Mouse (Mus musculus) layer of hippocampus, postnatal 36 days (tissue): ENCODE measurements around the gene Cdon. TPM values are rescaled to one million over a fixed set of nuclear protein-coding genes. Genes with fewer than 3 reads are reported as not detected.
A peak's percentile ranks its signal among the peaks of the same experiment; 100 is the strongest.

Experiments
- DNase-seq, 2 experiments: peaks; one replicate each; pipeline ENCODE4 v3.0.0; 2022
- total RNA-seq, 2 experiments: library from RNA; stranded (reverse); gene quantifications; 2 replicates each; pipeline ENCODE4 v1.2.3; 2021

Gene Cdon
- total RNA-seq, 2 experiments from 2014 or later: 11.7 to 12.2 TPM

- no peak for DNase-seq
Observed at GRCm38 (mm10) chr9:35494937-35495336, 74.0 kb downstream of the Cdon start.

- no peak for DNase-seq
Observed at GRCm38 (mm10) chr9:35495471-35495870, 74.5 kb downstream of the Cdon start.

GRCm38 (mm10) chr9:35499946-35500345, 79.0 kb downstream of the Cdon start:
- DNase-seq: no peak

GRCm38 (mm10) chr9:35502361-35503000, 81.6 kb downstream of the Cdon start:
- no peak for DNase-seq

- peak; percentile 67 to 73 for DNase-seq
Observed at GRCm38 (mm10) chr9:35508234-35508633, 87.3 kb downstream of the Cdon start.

GRCm38 (mm10) chr9:35513900-35514299, 93.0 kb downstream of the Cdon start:
- no peak for DNase-seq

- no peak for DNase-seq
Observed at GRCm38 (mm10) chr9:35516182-35516581, 95.3 kb downstream of the Cdon start.

GRCm38 (mm10) chr9:35516711-35517110, 95.8 kb downstream of the Cdon start:
- no peak for DNase-seq

- no peak for DNase-seq
Observed at GRCm38 (mm10) chr9:35518169-35518568, 97.2 kb downstream of the Cdon start, which contains the start of gene Gm1113. Gene Gm1113, minus strand, starts transcription at chr9:35518269.

GRCm38 (mm10) chr9:35520631-35521348, 99.9 kb downstream of the Cdon start:
- no peak for DNase-seq

GRCm38 (mm10) chr9:35522241-35522640, 101.3 kb downstream of the Cdon start:
- no peak for DNase-seq

GRCm38 (mm10) chr9:35522821-35523515, 102.0 kb downstream of the Cdon start:
- DNase-seq: no peak

- DNase-seq: peak; percentile 57 to 65
Observed at GRCm38 (mm10) chr9:35523541-35523940, 102.6 kb downstream of the Cdon start.

- peak; percentile 67 to 72 for DNase-seq
Observed at GRCm38 (mm10) chr9:35523941-35524411, 103.0 kb downstream of the Cdon start.

GRCm38 (mm10) chr9:35529141-35529540, 108.2 kb downstream of the Cdon start:
- no peak for DNase-seq

GRCm38 (mm10) chr9:35529796-35530195, 108.9 kb downstream of the Cdon start:
- no peak for DNase-seq

- DNase-seq: no peak
Observed at GRCm38 (mm10) chr9:35533266-35533665, 112.3 kb downstream of the Cdon start.

- peak; percentile 34 to 56 for DNase-seq
Observed at GRCm38 (mm10) chr9:35535110-35535509, 114.2 kb downstream of the Cdon start.

GRCm38 (mm10) chr9:35535876-35536275, 114.9 kb downstream of the Cdon start:
- no peak for DNase-seq

GRCm38 (mm10) chr9:35539001-35539750, 118.2 kb downstream of the Cdon start:
- no peak for DNase-seq

GRCm38 (mm10) chr9:35541024-35541423, 120.1 kb downstream of the Cdon start:
- no peak for DNase-seq

GRCm38 (mm10) chr9:35541488-35541887, 120.6 kb downstream of the Cdon start:
- DNase-seq: peak; percentile 57 to 72
